Mouse (Mus musculus): ENCODE measurements around the gene Hgd. TPM values are rescaled to one million over a fixed set of nuclear protein-coding genes. Genes with fewer than 3 reads are reported as not detected.

Gene Hgd
- polyA plus RNA-seq, 1 experiment from 2014 or later, result not detected

GRCm38 (mm10) chr16:37562961-37563360 is 17.0 kb upstream of the Hgd start:
- no peaks in the 10 kb centered on the region for H3K9me3 ChIP-seq
- no peak overlapping the region for H3K4me3 ChIP-seq
- no peak overlapping the region for H3K4me2 ChIP-seq (replicated peaks)
- ATAC-seq (ENCODE audit: low FRiP score, low read depth), result no peak
- 88% methylated on average over 5 of the region's 5 CpGs for WGBS
- H3K4me1 ChIP-seq, result no peaks in the 10 kb centered on the region
- no peaks in the 10 kb centered on the region for H3K27me3 ChIP-seq (replicated peaks)
- no peak overlapping the region for H3K27ac ChIP-seq
- H3K36me3 ChIP-seq, result peaks cover 9% of the 10 kb centered on the region
- no peak overlapping the region for H3K9ac ChIP-seq

GRCm38 (mm10) chr16:37565117-37565516 is 14.8 kb upstream of the Hgd start:
- ATAC-seq (ENCODE audit: low FRiP score, low read depth), result no peak
- no peaks in the 10 kb centered on the region for H3K27me3 ChIP-seq (replicated peaks)

GRCm38 (mm10) chr16:37566107-37566506 is 13.8 kb upstream of the Hgd start:
- no peak for ATAC-seq (ENCODE audit: low FRiP score, low read depth)
- WGBS, result 78% methylated on average over 6 of the region's 6 CpGs
- no peak overlapping the region for H3K4me2 ChIP-seq (replicated peaks)
- H3K27ac ChIP-seq, result no peak overlapping the region
- no peak overlapping the region for H3K9ac ChIP-seq
- no peaks in the 10 kb centered on the region for H3K36me3 ChIP-seq
- H3K4me3 ChIP-seq, result no peak overlapping the region
- no peaks in the 10 kb centered on the region for H3K27me3 ChIP-seq (replicated peaks)
- no peaks in the 10 kb centered on the region for H3K4me1 ChIP-seq
- H3K9me3 ChIP-seq, result no peaks in the 10 kb centered on the region

More at GRCm38 (mm10) chr16:37565117-37565516, 14.8 kb upstream of the Hgd start:
- Histone ChIP-seq H3K9me3 (no peaks in the 10 kb centered on the region), H3K9ac (no peak overlapping the region), H3K36me3 (no peaks in the 10 kb centered on the region), H3K4me1 (no peaks in the 10 kb centered on the region), H3K27ac (no peak overlapping the region), H3K4me2 (replicated peaks) (no peak overlapping the region), H3K4me3 (no peak overlapping the region)
- 96% methylated on average over 1 of the region's 1 CpGs for WGBS

- Histone ChIP-seq H3K4me3 (no peak overlapping the region), H3K27me3 (replicated peaks) (no peaks in the 10 kb centered on the region), H3K36me3 (peaks cover 5% of the 10 kb centered on the region), H3K4me2 (replicated peaks) (no peak overlapping the region), H3K27ac (no peak overlapping the region), H3K9ac (no peak overlapping the region), H3K9me3 (no peaks in the 10 kb centered on the region), H3K4me1 (no peaks in the 10 kb centered on the region)
- no peak for ATAC-seq (ENCODE audit: low FRiP score, low read depth)
- WGBS, result 88% methylated on average over 12 of the region's 12 CpGs
Observed at GRCm38 (mm10) chr16:37567113-37568050, 12.6 kb upstream of the Hgd start.

- H3K27me3 ChIP-seq (replicated peaks), result no peaks in the 10 kb centered on the region
- peaks cover 4% of the 10 kb centered on the region; the same call in 1 of the 2 replicates for H3K9me3 ChIP-seq
- H3K4me3 ChIP-seq, result no peak overlapping the region
- no peaks in the 10 kb centered on the region for H3K4me1 ChIP-seq
- 73% methylated on average over 3 of the region's 3 CpGs for WGBS
- no peak overlapping the region for H3K4me2 ChIP-seq (replicated peaks)
- peaks cover 12% of the 10 kb centered on the region for H3K36me3 ChIP-seq
- no peak overlapping the region for H3K9ac ChIP-seq
- no peak for ATAC-seq (ENCODE audit: low FRiP score, low read depth)
- H3K27ac ChIP-seq, result no peak overlapping the region
Observed at GRCm38 (mm10) chr16:37571554-37571953, 8.4 kb upstream of the Hgd start.

GRCm38 (mm10) chr16:37572117-37572754 is 7.7 kb upstream of the Hgd start:
- Histone ChIP-seq H3K27me3 (replicated peaks) (no peaks in the 10 kb centered on the region), H3K4me2 (replicated peaks) (no peak overlapping the region), H3K27ac (no peak overlapping the region), H3K9ac (no peak overlapping the region), H3K4me3 (no peak overlapping the region), H3K36me3 (peaks cover 12% of the 10 kb centered on the region), H3K4me1 (no peaks in the 10 kb centered on the region), H3K9me3 (peaks cover 4% of the 10 kb centered on the region; the same call in 1 of the 2 replicates)
- 91% methylated on average over 12 of the region's 12 CpGs for WGBS
- ATAC-seq (ENCODE audit: low FRiP score, low read depth), result no peak

- peaks cover 4% of the 10 kb centered on the region; the same call in 1 of the 2 replicates for H3K9me3 ChIP-seq
- no peak overlapping the region for H3K27ac ChIP-seq
- no peak overlapping the region for H3K4me2 ChIP-seq (replicated peaks)
- 92% methylated on average over 5 of the region's 5 CpGs for WGBS
- H3K4me1 ChIP-seq, result no peaks in the 10 kb centered on the region
- no peak overlapping the region for H3K4me3 ChIP-seq
- H3K36me3 ChIP-seq, result peaks cover 12% of the 10 kb centered on the region
- ATAC-seq (ENCODE audit: low FRiP score, low read depth), result no peak
- H3K9ac ChIP-seq, result no peak overlapping the region
- no peaks in the 10 kb centered on the region for H3K27me3 ChIP-seq (replicated peaks)
Observed at GRCm38 (mm10) chr16:37573061-37573460, 6.9 kb upstream of the Hgd start.

- Histone ChIP-seq H3K4me1 (no peaks in the 10 kb centered on the region), H3K36me3 (peaks cover 12% of the 10 kb centered on the region), H3K27me3 (replicated peaks) (no peaks in the 10 kb centered on the region), H3K27ac (no peak overlapping the region), H3K9me3 (peaks cover 4% of the 10 kb centered on the region; the same call in 1 of the 2 replicates), H3K9ac (no peak overlapping the region), H3K4me2 (replicated peaks) (no peak overlapping the region), H3K4me3 (no peak overlapping the region)
- ATAC-seq (ENCODE audit: low FRiP score, low read depth), result no peak
- 96% methylated on average over 2 of the region's 3 CpGs for WGBS
Observed at GRCm38 (mm10) chr16:37575325-37575724, 4.6 kb upstream of the Hgd start.

- 77% methylated on average over 1 of the region's 1 CpGs for WGBS
- Histone ChIP-seq H3K4me2 (replicated peaks) (no peak overlapping the region), H3K9me3 (no peaks in the 10 kb centered on the region), H3K27ac (no peak overlapping the region), H3K4me3 (no peak overlapping the region), H3K27me3 (replicated peaks) (no peaks in the 10 kb centered on the region), H3K9ac (no peak overlapping the region), H3K4me1 (peaks cover 11% of the 10 kb centered on the region; the same call in 1 of the 2 replicates), H3K36me3 (no peaks in the 10 kb centered on the region)
- ATAC-seq (ENCODE audit: low FRiP score, low read depth), result no peak
Observed at GRCm38 (mm10) chr16:37579591-37579990, 362 bp upstream of the Hgd start.

- Histone ChIP-seq H3K9ac (no peak overlapping the region), H3K27ac (no peak overlapping the region), H3K9me3 (no peaks in the 10 kb centered on the region), H3K4me1 (peaks cover 12% of the 10 kb centered on the region; the same call in 1 of the 2 replicates), H3K36me3 (no peaks in the 10 kb centered on the region), H3K4me2 (replicated peaks) (no peak overlapping the region), H3K27me3 (replicated peaks) (no peaks in the 10 kb centered on the region), H3K4me3 (no peak overlapping the region)
- 90% methylated on average over 4 of the region's 4 CpGs for WGBS
- no peak for ATAC-seq (ENCODE audit: low FRiP score, low read depth)
Observed at GRCm38 (mm10) chr16:37580651-37581050, 698 bp downstream of the Hgd start.

GRCm38 (mm10) chr16:37581901-37582300 is 1.9 kb downstream of the Hgd start:
- no peak overlapping the region for H3K27ac ChIP-seq
- H3K4me1 ChIP-seq, result peaks cover 12% of the 10 kb centered on the region; the same call in 1 of the 2 replicates
- ATAC-seq (ENCODE audit: low FRiP score, low read depth), result no peak
- no peak overlapping the region for H3K4me2 ChIP-seq (replicated peaks)
- H3K9ac ChIP-seq, result no peak overlapping the region
- H3K36me3 ChIP-seq, result no peaks in the 10 kb centered on the region
- WGBS, result 53% methylated on average over 3 of the region's 3 CpGs
- H3K27me3 ChIP-seq (replicated peaks), result no peaks in the 10 kb centered on the region
- H3K9me3 ChIP-seq, result no peaks in the 10 kb centered on the region
- no peak overlapping the region for H3K4me3 ChIP-seq

GRCm38 (mm10) chr16:37583306-37583705 is 3.4 kb downstream of the Hgd start:
- 71% methylated on average over 3 of the region's 3 CpGs for WGBS
- no peak overlapping the region for H3K4me2 ChIP-seq (replicated peaks)
- ATAC-seq (ENCODE audit: low FRiP score, low read depth), result no peak

More at GRCm38 (mm10) chr16:37583306-37583705, 3.4 kb downstream of the Hgd start:
- Histone ChIP-seq H3K4me1 (peaks cover 12% of the 10 kb centered on the region; the same call in 1 of the 2 replicates), H3K9ac (no peak overlapping the region), H3K9me3 (no peaks in the 10 kb centered on the region), H3K36me3 (no peaks in the 10 kb centered on the region), H3K27me3 (replicated peaks) (no peaks in the 10 kb centered on the region), H3K4me3 (no peak overlapping the region), H3K27ac (0 out of 2 replicates have a peak overlapping the region, but pooled peaks have one; percentile 90)
